Mouse (Mus musculus): ENCODE measurements around the gene Gm4792.

DNA sequence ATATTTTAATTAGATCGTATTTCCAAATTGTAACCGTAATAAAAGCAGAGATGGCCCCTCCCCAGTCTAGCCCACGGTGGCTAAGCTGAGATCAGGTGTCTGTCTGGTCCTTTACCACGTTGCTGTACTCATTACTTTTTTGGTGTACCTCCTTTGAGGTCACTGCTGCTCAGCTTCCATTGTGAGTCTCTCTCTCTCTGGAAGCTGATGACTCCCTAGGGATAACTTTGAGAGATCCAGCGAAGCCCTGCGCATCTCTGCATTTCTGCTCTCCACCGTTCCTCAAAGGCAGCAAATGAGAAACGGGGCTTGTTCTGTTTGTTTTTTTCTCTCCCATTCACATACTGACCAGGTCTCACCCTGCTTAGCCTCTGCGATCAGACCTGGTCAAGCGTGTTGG, 36.5 kb upstream of the Gm4792 start:
- TF ChIP-seq CTCF (IDR thresholded peaks at IDR 0.05; ENCODE audit: extremely low read depth, insufficient read depth, low read length) (no peak), POLR2A (IDR thresholded peaks at IDR 0.05; ENCODE audit: extremely low read depth, insufficient read depth, low read length) (no peak)

Measured in cortical plate, adult 2 months (tissue).